Comparison of ENCODE assay signal across 10 mouse cellular contexts in the genomic region with DNA sequence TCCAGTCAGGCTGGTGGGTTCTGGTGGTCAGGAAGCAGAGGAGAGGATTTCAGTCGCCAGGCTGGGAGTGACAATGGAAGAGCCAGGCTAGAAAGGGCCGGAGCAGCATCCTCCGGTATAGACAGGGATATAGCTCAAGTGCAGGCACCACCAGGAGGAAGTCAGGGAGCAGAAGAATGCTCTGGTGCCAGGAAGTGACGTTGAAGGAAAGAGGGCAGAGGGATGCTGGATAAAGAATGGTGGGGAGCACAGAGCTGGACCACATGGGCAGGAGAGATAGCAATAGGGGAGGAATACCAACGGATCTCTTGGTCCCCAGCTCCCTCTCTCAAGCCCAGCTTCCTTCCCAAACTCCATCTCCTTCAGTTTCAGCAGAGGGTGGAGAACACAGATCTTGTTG. TPM values are rescaled to one million over a fixed set of nuclear protein-coding genes. Genes with fewer than 3 reads are reported as not detected.
DNase-seq lines count a peak whose midpoint lies in the region; ATAC-seq and TF ChIP-seq lines count a peak whose summit lies in the region.
"Had no signal": no experiment of that assay in that cellular context is flagged by ENCODE, and none has a peak within 500 bp of the region (broad histone marks: within the 10 kb centered on the region; RNA-seq: fewer than 3 reads in every experiment).

No protein-coding gene starts in this region.

- WGBS in forebrain, embryonic 13.5 days, result 69% methylated on average over 5 of the region's 5 CpGs
- 67% methylated on average over 5 of the region's 5 CpGs for WGBS in limb, embryonic 12.5 days
- 59% methylated on average over 5 of the region's 5 CpGs for WGBS in stomach, embryonic 16.5 days
- WGBS in liver, postnatal 0 days (ENCODE audit: insufficient replicate concordance), result 42% methylated on average over 5 of the region's 5 CpGs

- no peak for TF ChIP-seq EP300 in liver, postnatal 0 days (IDR thresholded peaks at IDR 0.05; ENCODE audit: low read depth)

- H3K9me3 ChIP-seq in forebrain, embryonic 13.5 days (replicated peaks), result no peaks in the 10 kb centered on the region
- H3K9me3 ChIP-seq in limb, embryonic 12.5 days, result no peaks in the 10 kb centered on the region
- no peaks in the 10 kb centered on the region for H3K9me3 ChIP-seq in stomach, embryonic 16.5 days (replicated peaks; ENCODE audit: control insufficient read depth, low read length)
- no peaks in the 10 kb centered on the region for H3K9me3 ChIP-seq in liver, postnatal 0 days (ENCODE audit: low read length)

- peak overlapping the region; percentile 92 for H3K9ac ChIP-seq in forebrain, embryonic 13.5 days
- H3K9ac ChIP-seq in limb, embryonic 12.5 days (replicated peaks), result no peak overlapping the region
- no peak overlapping the region for H3K9ac ChIP-seq in stomach, embryonic 16.5 days (ENCODE audit: low read length)
- H3K9ac ChIP-seq in liver, postnatal 0 days (replicated peaks), result no peak overlapping the region

- H3K36me3 ChIP-seq in forebrain, embryonic 13.5 days (ENCODE audit: poor library complexity, severe bottlenecking), result peaks cover 5% of the 10 kb centered on the region; the same call in 1 of the 2 replicates
- H3K36me3 ChIP-seq in limb, embryonic 12.5 days, result no peaks in the 10 kb centered on the region
- H3K36me3 ChIP-seq in stomach, embryonic 16.5 days (ENCODE audit: control insufficient read depth, insufficient read depth, low read length), result no peaks in the 10 kb centered on the region
- H3K36me3 ChIP-seq in liver, postnatal 0 days (replicated peaks; ENCODE audit: insufficient read depth, low read length), result no peaks in the 10 kb centered on the region

- H3K27me3 ChIP-seq in forebrain, embryonic 13.5 days, result no peaks in the 10 kb centered on the region; the same call in 1 of the 2 replicates
- H3K27me3 ChIP-seq in limb, embryonic 12.5 days, result peaks cover 30% of the 10 kb centered on the region
- peaks cover 8% of the 10 kb centered on the region; the same call in 1 of the 2 replicates for H3K27me3 ChIP-seq in stomach, embryonic 16.5 days (ENCODE audit: control insufficient read depth, insufficient read depth, low read length)
- H3K27me3 ChIP-seq in liver, postnatal 0 days (ENCODE audit: insufficient read depth, low read length), result peaks cover 28% of the 10 kb centered on the region
- H3K27me3 ChIP-seq: Patski had no signal

- ATAC-seq in forebrain, embryonic 13.5 days, result no peak
- no peak for ATAC-seq in limb, embryonic 12.5 days (ENCODE audit: insufficient number of reproducible peaks, insufficient read depth, low FRiP score, low TSS enrichment, low read depth)
- no peak for ATAC-seq in stomach, embryonic 16.5 days (ENCODE audit: insufficient read depth, low FRiP score)
- ATAC-seq in liver, postnatal 0 days, result no peak
- ATAC-seq: Patski had no signal

- H3K4me3 ChIP-seq in forebrain, embryonic 13.5 days, result peak overlapping the region; percentile 64
- H3K4me3 ChIP-seq in limb, embryonic 12.5 days (replicated peaks), result no peak overlapping the region
- H3K4me3 ChIP-seq in stomach, embryonic 16.5 days (replicated peaks; ENCODE audit: low read length), result no peak overlapping the region
- H3K4me3 ChIP-seq in liver, postnatal 0 days (ENCODE audit: low read depth, low read length), result no peak overlapping the region

- H3K4me1 ChIP-seq in forebrain, embryonic 13.5 days, result peaks cover 30% of the 10 kb centered on the region
- peaks cover 12% of the 10 kb centered on the region for H3K4me1 ChIP-seq in limb, embryonic 12.5 days (replicated peaks)
- H3K4me1 ChIP-seq in stomach, embryonic 16.5 days (ENCODE audit: control insufficient read depth, insufficient read depth, low read length), result peaks cover 10% of the 10 kb centered on the region; the same call in 1 of the 2 replicates
- H3K4me1 ChIP-seq in liver, postnatal 0 days (ENCODE audit: insufficient read depth), result peaks cover 12% of the 10 kb centered on the region; the same call in 1 of the 2 replicates

- no peak overlapping the region for H3K27ac ChIP-seq in forebrain, embryonic 13.5 days
- H3K27ac ChIP-seq in limb, embryonic 12.5 days, result no peak overlapping the region
- H3K27ac ChIP-seq in stomach, embryonic 16.5 days (ENCODE audit: low read length), result no peak overlapping the region
- H3K27ac ChIP-seq in liver, postnatal 0 days (ENCODE audit: low read depth), result no peak overlapping the region
- H3K27ac ChIP-seq: kidney, postnatal 0 days; macrophage had no signal

- peak; percentile 44 for DNase-seq in right cerebral cortex, adult 18-20 months
- no peak for DNase-seq in right cerebral cortex, postnatal 4 days
- DNase-seq in ovary, postnatal 10 days (ENCODE audit: low spot score), result no peak
- DNase-seq in liver, postnatal 0 days, result no peak

- TF ChIP-seq CTCF in liver, postnatal 0 days (IDR thresholded peaks at IDR 0.05; ENCODE audit: low read depth), result no peak

- peak overlapping the region; percentile 87 for H3K4me2 ChIP-seq in forebrain, embryonic 13.5 days
- H3K4me2 ChIP-seq in limb, embryonic 12.5 days, result peak overlapping the region; percentile 81; the same call in 1 of the 2 replicates
- 0 out of 2 replicates have a peak overlapping the region, but pooled peaks have one; percentile 64 for H3K4me2 ChIP-seq in stomach, embryonic 16.5 days (ENCODE audit: low read depth, low read length)
- no peak overlapping the region for H3K4me2 ChIP-seq in liver, postnatal 0 days (ENCODE audit: low read depth, low read length)

RNA-seq across cellular contexts. Expression of gene Acss2, which starts 4.2 kb away (rescaled TPM):
- polyA plus RNA-seq in forebrain, embryonic 13.5 days (2015; fragmentation: Nextera tagmentation; extraction: Ambion mirVana), result 19.0 and 22.8 TPM in 2 replicates
- 12.1 and 14.8 TPM in 2 replicates for polyA plus RNA-seq in limb, embryonic 12.5 days (2016; fragmentation: Nextera tagmentation; extraction: Ambion mirVana)
- polyA plus RNA-seq in stomach, embryonic 16.5 days (2015; fragmentation: Nextera tagmentation; extraction: Ambion mirVana), result 12.6 and 15.4 TPM in 2 replicates
- polyA plus RNA-seq in liver, postnatal 0 days (2015; fragmentation: Nextera tagmentation; extraction: Ambion mirVana), result 7.5 and 8.2 TPM in 2 replicates

RNA-seq across cellular contexts. Expression of gene Ggt7, which starts 4.5 kb away (rescaled TPM):
- polyA plus RNA-seq in forebrain, embryonic 13.5 days (2015; fragmentation: Nextera tagmentation; extraction: Ambion mirVana), result 33.7 and 39.4 TPM in 2 replicates
- 5.5 and 7.8 TPM in 2 replicates for polyA plus RNA-seq in limb, embryonic 12.5 days (2016; fragmentation: Nextera tagmentation; extraction: Ambion mirVana)
- 4.5 and 5.0 TPM in 2 replicates for polyA plus RNA-seq in stomach, embryonic 16.5 days (2015; fragmentation: Nextera tagmentation; extraction: Ambion mirVana)
- polyA plus RNA-seq in liver, postnatal 0 days (2015; fragmentation: Nextera tagmentation; extraction: Ambion mirVana), result 0.22 and 0.25 TPM in 2 replicates
- polyA plus RNA-seq: macrophage had no signal

RNA-seq across cellular contexts. Expression of gene Ncoa6, which starts 39.8 kb away (rescaled TPM):
- polyA plus RNA-seq in forebrain, embryonic 13.5 days (2015; fragmentation: Nextera tagmentation; extraction: Ambion mirVana), result 29.6 and 30.5 TPM in 2 replicates
- polyA plus RNA-seq in limb, embryonic 12.5 days (2016; fragmentation: Nextera tagmentation; extraction: Ambion mirVana), result 24.0 and 29.1 TPM in 2 replicates
- polyA plus RNA-seq in stomach, embryonic 16.5 days (2015; fragmentation: Nextera tagmentation; extraction: Ambion mirVana), result 13.6 and 13.9 TPM in 2 replicates
- 6.3 and 6.4 TPM in 2 replicates for polyA plus RNA-seq in liver, postnatal 0 days (2015; fragmentation: Nextera tagmentation; extraction: Ambion mirVana)
